Mouse (Mus musculus): ENCODE measurements around the gene Lifr. TPM values are rescaled to one million over a fixed set of nuclear protein-coding genes. Genes with fewer than 3 reads are reported as not detected.

The Lifr gene
- total RNA-seq, 2 experiments from 2014 or later: 47.8 to 56.1 TPM

DNA sequence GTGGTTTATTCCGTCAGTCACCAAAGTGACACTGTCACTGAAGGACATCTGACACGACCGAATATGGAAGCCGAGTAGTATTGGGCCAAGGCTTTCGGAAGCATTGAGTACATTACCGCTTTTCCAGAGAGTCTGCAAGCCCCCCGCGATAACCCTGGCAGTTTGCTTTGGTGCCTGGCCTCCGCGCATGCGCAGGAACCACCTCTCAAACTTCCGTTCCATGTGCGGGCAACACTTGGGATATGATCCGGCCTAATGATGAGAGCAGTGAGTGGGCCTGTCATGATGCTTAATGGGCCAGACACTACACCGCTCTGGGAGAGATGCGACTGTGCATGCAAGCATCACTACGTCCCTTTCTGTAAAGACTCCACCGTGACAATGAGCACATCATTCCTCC lies 59.4 kb downstream of the Lifr start:
- Histone ChIP-seq H3K4me3 (no peak overlapping the region), H3K27ac (no peak overlapping the region)
- no peak for TF ChIP-seq CTCF (IDR thresholded peaks at IDR 0.05)
- intact Hi-C loops (cut with DNase I): no loop called here
- DNase-seq (ENCODE audit: extremely low spot score in 1 of 2, low spot score in 2 of 2): no peak

DNA sequence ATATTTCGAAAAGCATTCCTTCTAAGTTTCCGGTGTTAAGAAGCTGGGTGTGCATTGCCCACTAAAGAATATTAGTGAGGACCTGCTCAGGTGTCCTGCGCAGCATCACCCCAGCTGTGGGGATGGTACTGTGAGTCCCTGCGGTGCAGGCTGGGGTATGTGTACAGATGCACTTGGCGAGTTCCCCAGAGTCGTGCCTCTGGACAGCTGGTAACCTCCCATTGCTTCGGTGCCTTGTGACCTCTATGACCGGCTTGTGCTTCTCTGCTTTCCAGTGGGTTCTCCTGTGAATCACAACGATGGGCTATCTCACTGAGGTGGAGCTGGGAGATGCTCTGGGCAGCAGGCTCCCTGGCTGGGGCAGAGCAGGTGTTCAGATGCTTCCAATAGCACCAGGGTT lies 60.2 kb downstream of the Lifr start:
- Histone ChIP-seq H3K4me3 (no peak overlapping the region), H3K27ac (no peak overlapping the region)
- no peak for TF ChIP-seq CTCF (IDR thresholded peaks at IDR 0.05)
- DNase-seq (ENCODE audit: extremely low spot score in 1 of 2, low spot score in 2 of 2): no peak
- intact Hi-C loops (cut with DNase I): no loop called here

DNA sequence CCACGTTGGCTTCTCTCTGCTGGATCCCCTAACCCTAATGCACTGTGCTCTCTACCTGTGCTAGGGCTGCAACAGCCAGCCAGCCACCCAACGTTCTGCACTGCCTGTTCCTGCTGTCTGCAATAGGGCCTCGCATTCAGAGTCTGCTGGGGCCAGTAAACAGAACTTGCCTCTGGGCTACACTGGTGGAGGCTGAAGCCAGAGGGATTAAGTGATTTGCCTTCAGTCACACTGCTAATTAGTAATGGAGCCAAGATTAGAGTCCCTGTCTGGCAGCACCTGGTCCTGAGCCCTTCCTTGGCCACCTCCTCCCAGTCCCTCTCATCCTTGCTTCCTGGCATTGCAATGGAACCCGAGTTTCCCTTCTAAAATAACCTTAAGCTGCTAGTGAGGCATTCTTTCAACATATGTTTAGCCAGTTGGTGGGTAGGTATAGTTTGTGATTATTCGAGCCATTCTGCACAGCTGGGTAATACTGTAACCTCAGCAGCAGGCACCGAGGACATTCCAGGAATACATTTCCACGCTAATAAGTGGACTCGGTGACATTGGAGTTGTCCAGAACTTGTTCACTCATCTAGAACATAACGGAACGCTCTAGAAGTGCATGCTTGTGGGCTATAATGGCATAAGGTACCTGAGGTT lies 61.8 kb downstream of the Lifr start:
- no peak for DNase-seq (ENCODE audit: extremely low spot score in 1 of 2, low spot score in 2 of 2)
- no peak overlapping the region for H3K4me3 ChIP-seq
- TF ChIP-seq CTCF (IDR thresholded peaks at IDR 0.05): no peak
- intact Hi-C loops (cut with DNase I): no loop called here
- no peak overlapping the region for H3K27ac ChIP-seq

DNA sequence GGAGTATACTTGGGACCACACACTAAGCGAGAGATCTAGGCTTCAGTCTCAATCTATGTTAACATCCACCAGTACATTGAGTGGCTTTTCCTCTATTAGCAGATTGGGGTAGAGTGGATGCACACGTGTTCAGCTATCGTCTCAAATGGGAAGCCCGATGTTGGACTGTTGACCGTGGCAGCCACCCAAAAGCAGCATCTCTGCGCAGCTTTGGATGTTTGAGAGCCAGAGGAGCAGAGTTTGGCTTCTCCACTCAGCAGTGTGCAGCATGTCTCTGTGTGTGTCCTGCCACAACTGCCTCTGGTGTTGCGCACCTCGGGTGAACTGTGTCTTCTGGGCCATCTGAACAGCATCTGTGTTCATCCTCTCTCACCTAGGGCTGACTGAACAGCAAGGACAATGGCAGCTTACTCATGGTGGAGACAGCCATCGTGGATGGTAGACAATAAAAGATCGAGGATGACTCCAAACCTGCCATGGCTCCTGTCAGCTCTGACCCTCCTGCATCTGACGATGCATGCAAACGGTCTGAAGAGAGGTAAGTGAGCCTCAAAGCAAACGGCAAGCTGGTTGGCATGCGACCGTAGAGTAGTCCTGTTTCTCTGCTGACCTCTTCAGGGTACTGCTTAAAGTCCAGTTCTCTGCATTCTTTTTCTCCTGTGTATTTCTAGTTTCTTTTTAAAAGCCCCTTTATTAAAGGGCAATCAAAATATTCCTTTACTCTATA lies 63.8 kb downstream of the Lifr start:
- DNase-seq (ENCODE audit: extremely low spot score in 1 of 2, low spot score in 2 of 2): no peak
- H3K27ac ChIP-seq: no peak overlapping the region
- no peak overlapping the region for H3K4me3 ChIP-seq
- intact Hi-C loops (cut with DNase I): no loop called here
- no peak for TF ChIP-seq CTCF (IDR thresholded peaks at IDR 0.05)

DNA sequence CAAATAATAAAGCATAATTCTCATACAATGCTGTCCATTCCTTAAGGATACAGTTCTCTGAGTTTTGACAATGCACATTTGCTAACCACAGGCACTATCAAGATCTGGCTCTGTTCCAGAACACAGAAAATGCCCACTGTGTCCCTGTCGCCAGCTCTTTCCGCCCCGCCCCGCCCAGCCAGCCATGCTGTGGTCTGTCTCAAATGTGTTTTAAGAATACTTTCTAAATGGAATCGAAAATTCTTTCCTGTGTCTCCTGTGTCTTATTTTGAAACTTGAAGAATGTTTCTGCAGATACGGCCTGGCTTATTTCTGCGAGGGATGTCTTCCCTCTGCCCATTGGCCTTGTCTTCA lies 64.3 kb downstream of the Lifr start:
- no peak overlapping the region for H3K27ac ChIP-seq
- intact Hi-C loops (cut with DNase I): no loop called here
- H3K4me3 ChIP-seq: no peak overlapping the region
- TF ChIP-seq CTCF (IDR thresholded peaks at IDR 0.05): no peak
- DNase-seq (ENCODE audit: extremely low spot score in 1 of 2, low spot score in 2 of 2): no peak

DNA sequence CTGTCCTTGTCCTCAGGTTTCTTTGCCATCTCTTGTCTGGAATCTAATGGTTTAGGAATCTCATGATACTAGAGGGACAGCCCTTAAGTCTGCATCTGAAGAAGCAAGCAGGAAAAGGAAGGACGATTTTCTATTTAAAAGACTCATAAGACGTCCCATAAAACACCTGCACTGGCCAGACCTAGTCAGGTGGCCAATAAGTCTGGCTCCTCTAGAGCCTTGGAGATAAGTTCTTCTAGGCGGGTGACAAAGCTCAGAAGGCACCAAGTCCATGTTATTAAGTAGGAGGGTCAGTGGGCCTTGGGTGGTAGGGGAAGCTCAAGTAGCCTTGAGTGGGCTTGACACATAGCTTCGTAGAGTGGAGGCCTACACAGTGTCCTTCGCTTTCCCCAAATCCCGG lies 67.2 kb downstream of the Lifr start:
- intact Hi-C loops (cut with DNase I): no loop called here
- Histone ChIP-seq H3K4me3 (no peak overlapping the region), H3K27ac (no peak overlapping the region)
- no peak for DNase-seq (ENCODE audit: extremely low spot score in 1 of 2, low spot score in 2 of 2)
- TF ChIP-seq CTCF (IDR thresholded peaks at IDR 0.05): no peak

DNA sequence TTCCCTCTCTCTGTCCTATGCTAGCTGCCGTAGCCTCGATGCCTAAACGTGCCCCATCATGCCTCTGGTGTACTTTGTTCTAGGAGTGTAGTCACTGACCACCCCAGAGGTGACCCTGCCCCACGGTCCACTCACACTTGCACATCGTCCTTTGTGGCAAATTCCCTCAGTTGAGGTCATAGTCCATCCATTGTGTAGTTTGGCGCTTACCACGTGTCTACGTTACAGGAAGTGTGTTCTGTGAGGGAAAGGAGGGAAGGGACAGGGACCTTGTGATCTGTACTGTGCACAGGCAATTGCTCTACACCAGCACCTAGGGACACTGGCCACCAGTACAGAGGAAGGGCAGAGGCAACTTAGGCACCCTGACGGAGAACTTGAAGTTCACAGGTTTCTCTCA lies 69.5 kb downstream of the Lifr start:
- intact Hi-C loops (cut with DNase I): no loop called here
- TF ChIP-seq CTCF (IDR thresholded peaks at IDR 0.05): no peak

DNA sequence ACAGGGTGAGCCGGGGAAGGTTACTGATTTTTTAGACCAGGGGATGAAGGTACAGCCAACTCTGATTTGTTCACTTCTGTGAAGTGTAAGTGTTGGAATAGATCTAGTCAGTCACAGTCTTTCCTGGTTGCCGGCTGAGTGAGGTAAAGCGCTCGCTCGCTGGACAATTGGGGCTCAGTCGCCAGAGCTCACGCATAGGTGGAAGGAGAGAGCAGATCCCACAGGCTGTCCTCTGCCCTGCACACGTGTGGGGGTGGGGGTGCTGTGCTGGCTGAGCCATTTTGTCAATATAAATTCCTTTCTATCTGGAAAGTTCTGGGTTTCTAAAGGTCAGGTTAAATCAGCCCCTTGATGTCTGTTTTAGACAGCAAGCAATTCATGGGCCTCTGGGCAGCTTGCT lies 69.9 kb downstream of the Lifr start:
- DNase-seq (ENCODE audit: extremely low spot score in 1 of 2, low spot score in 2 of 2): no peak
- Histone ChIP-seq H3K4me3 (no peak overlapping the region), H3K27ac (no peak overlapping the region)
- no peak for TF ChIP-seq CTCF (IDR thresholded peaks at IDR 0.05)
- intact Hi-C loops (cut with DNase I): no loop called here

More for the DNA sequence above, 69.5 kb downstream of the Lifr start:
- no peak for DNase-seq (ENCODE audit: extremely low spot score in 1 of 2, low spot score in 2 of 2)
- Histone ChIP-seq H3K4me3 (no peak overlapping the region), H3K27ac (no peak overlapping the region)

DNA sequence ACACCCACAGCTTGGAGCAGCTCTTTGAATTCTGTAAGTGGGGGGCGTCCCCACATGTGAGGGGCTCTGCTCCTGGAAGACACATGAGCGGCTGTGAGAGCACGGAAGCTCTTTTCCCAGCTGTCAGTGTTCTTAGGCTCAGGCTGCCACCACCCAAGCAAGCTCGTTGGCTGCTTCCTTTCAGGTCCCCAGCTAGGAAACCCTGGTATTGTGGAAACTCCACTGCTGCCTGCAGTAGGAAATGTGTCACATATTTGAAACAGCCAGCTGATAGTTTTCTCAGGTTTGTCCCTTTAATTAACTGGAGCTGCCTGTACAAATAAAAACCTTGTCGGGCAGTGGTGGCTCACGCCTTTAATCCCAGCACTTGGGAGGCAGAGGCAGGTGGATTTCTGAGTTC lies 73.4 kb downstream of the Lifr start:
- DNase-seq (ENCODE audit: extremely low spot score in 1 of 2, low spot score in 2 of 2): no peak
- Histone ChIP-seq H3K4me3 (no peak overlapping the region), H3K27ac (no peak overlapping the region)
- TF ChIP-seq CTCF (IDR thresholded peaks at IDR 0.05): no peak
- intact Hi-C loops (cut with DNase I): no loop called here

DNA sequence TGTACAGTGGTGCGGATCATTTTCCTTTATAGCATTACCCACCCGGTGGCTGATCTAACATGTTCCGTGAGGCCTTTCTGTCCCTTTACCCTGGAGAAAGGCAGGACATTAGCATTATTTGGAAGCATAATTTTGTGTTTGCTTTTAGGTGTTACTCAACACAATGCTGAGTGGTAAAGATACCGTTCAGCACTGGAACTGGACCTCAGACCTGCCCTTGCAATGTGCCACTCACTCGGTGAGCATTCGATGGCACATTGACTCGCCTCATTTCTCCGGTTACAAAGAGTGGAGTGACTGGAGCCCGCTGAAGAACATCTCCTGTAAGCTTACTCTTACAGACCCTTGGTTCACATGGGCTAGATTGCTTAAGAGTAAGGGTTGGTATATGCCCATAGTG lies 76.3 kb downstream of the Lifr start:
- no peak for DNase-seq (ENCODE audit: extremely low spot score in 1 of 2, low spot score in 2 of 2)
- Histone ChIP-seq H3K27ac (no peak overlapping the region), H3K4me3 (no peak overlapping the region)
- TF ChIP-seq CTCF (IDR thresholded peaks at IDR 0.05): no peak
- intact Hi-C loops (cut with DNase I): no loop called here

DNA sequence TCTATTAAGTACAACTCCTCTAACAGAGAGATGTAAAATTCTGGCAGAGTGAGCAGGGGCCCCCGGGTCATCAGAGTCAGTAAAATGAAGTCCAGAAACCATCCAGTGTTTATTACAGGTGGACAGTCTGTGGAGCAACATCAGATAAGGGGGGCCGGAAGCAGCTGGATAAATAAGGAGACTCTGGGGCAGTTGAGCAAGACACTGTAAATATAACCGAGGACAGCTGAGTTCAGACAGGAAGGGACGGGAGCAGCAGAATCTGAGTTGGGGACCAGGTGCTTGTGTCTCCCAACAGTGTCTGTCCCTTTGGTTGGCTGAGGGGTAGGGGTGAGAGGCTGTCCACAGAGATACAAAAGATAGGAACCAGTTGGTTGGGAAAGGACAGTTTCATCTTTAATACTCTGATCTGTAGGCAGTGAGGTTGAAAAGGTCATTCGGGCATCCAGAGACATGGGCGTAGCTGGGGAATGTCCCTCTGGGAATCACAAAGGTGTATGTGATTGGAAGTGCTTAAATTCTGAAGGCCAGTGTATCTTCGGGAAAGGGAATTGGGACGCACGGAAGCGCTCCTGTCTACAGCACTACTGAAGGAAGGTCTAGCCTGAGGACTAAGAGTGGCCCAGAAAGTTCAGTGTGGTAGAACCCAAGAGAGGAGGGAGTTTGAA lies 77.0 kb downstream of the Lifr start:
- H3K4me3 ChIP-seq: no peak overlapping the region
- no peak overlapping the region for H3K27ac ChIP-seq
- TF ChIP-seq CTCF (IDR thresholded peaks at IDR 0.05): no peak
- no peak for DNase-seq (ENCODE audit: extremely low spot score in 1 of 2, low spot score in 2 of 2)
- intact Hi-C loops (cut with DNase I): no loop called here

DNA sequence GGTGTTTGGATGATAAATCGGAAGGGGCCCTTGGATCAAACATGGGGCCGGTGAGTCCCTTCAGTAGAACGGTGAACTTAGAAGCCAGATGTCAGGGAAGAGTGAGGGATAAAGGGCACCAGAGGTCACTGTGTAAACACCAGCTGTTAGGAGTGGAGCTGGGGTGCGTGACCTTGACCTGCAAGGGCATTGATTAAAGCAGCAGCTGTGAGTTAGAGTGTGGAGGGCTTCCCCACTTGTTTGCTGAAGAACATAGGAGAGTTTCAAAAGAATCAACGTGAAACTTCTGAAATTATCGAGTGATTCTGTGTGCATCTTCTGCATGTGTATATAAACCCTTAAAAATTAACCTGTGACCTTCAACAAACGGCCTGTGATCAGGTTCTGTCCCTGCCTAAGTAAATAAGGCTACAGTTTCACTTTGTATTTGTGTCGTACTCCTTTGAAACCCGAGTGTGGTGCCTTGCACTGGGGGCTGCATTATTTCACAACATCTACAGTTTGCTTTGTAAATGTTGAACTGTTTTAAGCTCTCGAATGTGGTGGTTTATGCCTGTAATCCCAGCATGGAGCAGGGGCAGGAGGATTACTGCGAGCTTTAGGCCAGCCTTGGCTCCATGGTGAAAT lies 77.6 kb downstream of the Lifr start:
- TF ChIP-seq CTCF (IDR thresholded peaks at IDR 0.05): no peak
- no peak for DNase-seq (ENCODE audit: extremely low spot score in 1 of 2, low spot score in 2 of 2)
- Histone ChIP-seq H3K27ac (no peak overlapping the region), H3K4me3 (no peak overlapping the region)
- intact Hi-C loops (cut with DNase I): no loop called here
